Mouse (Mus musculus): ENCODE measurements around the gene Nfkbib. TPM values are rescaled to one million over a fixed set of nuclear protein-coding genes. Genes with fewer than 3 reads are reported as not detected.
A peak's percentile ranks its signal among the peaks of the same experiment; 100 is the strongest.

Gene Nfkbib
- polyA plus RNA-seq, 1 experiment: 39.6 TPM

DNA sequence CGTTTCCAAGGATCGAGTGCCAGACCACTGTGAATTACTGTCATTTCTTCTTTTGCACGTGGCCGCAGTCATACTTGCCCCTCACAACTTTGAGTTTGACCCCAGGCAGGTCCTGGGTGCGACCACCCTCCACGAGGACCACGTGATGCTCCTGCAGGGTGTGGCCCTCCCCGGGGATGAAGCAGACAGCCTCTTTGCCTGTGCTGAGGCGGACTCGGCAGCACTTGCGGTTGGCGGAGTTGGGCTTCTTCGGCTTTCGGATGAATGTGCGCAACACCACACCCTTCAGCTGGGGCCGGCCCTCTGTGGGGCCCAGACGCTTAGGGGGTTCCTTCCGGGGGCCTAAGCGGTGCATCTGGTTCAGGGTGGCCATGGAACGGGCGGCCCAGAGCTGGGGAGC is 27.5 kb downstream of the Nfkbib start:
- H3K4me1 ChIP-seq (ENCODE audit: control insufficient read depth, insufficient read depth, low read length): peaks cover 11% of the 10 kb centered on the region
- H3K4me3 ChIP-seq (replicated peaks; ENCODE audit: insufficient read depth, low read depth, low read length): no peak overlapping the region
- no peaks in the 10 kb centered on the region for H3K27me3 ChIP-seq (ENCODE audit: control insufficient read depth, insufficient read depth, low read length)
- TF ChIP-seq CTCF (IDR thresholded peaks at IDR 0.05; ENCODE audit: borderline replicate concordance, insufficient read depth, low read depth, low read length): no peak
- no peak for TF ChIP-seq POLR2A (IDR thresholded peaks at IDR 0.05; ENCODE audit: borderline replicate concordance, insufficient read depth, low read length)
- no peak for DNase-seq
- WGBS: 92% methylated on average over 21 of the region's 21 CpGs
- no peak overlapping the region for H3K27ac ChIP-seq (ENCODE audit: insufficient read depth, low read length)

DNA sequence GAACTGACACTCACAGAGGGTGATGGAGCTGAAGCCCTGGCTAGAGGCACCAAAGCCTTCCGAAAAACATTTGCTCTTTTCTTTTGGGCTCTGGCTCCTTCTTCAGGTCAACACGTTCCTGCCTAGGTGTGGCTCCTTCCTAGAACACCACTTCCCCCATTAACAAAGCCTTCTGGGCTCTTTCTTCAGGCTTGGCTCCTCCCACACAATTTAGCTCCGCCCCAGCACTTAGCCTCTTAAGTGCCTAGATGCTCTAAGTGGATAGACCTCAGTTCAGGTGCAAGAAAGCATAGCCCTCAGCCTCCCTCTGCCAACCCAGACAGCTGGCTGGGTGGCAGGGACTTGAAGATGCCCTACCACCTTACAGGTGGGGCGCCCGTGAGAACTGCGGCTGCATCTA is 31.6 kb downstream of the Nfkbib start:
- Histone ChIP-seq H3K4me3 (replicated peaks; ENCODE audit: insufficient read depth, low read depth, low read length) (no peak overlapping the region), H3K4me1 (ENCODE audit: control insufficient read depth, insufficient read depth, low read length) (peaks cover 9% of the 10 kb centered on the region; the same call in 1 of the 2 replicates), H3K27ac (ENCODE audit: insufficient read depth, low read length) (no peak overlapping the region), H3K27me3 (ENCODE audit: control insufficient read depth, insufficient read depth, low read length) (no peaks in the 10 kb centered on the region)
- 84% methylated on average over 6 of the region's 6 CpGs for WGBS
- no peak for DNase-seq
- TF ChIP-seq POLR2A (IDR thresholded peaks at IDR 0.05; ENCODE audit: borderline replicate concordance, insufficient read depth, low read length) (no peak), CTCF (IDR thresholded peaks at IDR 0.05; ENCODE audit: borderline replicate concordance, insufficient read depth, low read depth, low read length) (no peak)

DNA sequence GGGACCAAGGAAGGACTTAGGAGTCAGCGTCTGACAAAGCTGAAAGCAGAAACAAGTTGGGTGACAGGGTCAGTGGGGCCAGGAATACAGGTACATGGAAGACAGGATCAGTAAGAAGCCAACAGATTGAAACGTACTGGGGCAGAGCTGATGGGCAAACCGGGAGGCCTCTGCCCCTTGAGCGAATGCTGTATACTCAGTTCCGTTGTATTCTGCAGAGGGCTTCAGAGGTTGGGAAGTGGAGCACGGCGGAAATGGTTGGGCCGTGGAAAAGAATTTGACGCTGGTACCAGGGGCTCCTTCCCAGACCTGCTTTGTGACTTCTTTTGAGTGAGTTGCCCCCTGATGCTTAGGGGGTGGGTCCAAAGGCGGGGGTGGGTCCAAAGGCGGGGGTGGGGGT is 34.1 kb downstream of the Nfkbib start:
- Histone ChIP-seq H3K27me3 (ENCODE audit: control insufficient read depth, insufficient read depth, low read length) (no peaks in the 10 kb centered on the region), H3K4me3 (replicated peaks; ENCODE audit: insufficient read depth, low read depth, low read length) (peak overlapping the region; percentile 7), H3K27ac (ENCODE audit: insufficient read depth, low read length) (no peak overlapping the region), H3K4me1 (ENCODE audit: control insufficient read depth, insufficient read depth, low read length) (no peaks in the 10 kb centered on the region)
- DNase-seq: no peak
- TF ChIP-seq POLR2A (IDR thresholded peaks at IDR 0.05; ENCODE audit: borderline replicate concordance, insufficient read depth, low read length): no peak
- no peak for TF ChIP-seq CTCF (IDR thresholded peaks at IDR 0.05; ENCODE audit: borderline replicate concordance, insufficient read depth, low read depth, low read length)
- WGBS: 17% methylated on average over 11 of the region's 11 CpGs

DNA sequence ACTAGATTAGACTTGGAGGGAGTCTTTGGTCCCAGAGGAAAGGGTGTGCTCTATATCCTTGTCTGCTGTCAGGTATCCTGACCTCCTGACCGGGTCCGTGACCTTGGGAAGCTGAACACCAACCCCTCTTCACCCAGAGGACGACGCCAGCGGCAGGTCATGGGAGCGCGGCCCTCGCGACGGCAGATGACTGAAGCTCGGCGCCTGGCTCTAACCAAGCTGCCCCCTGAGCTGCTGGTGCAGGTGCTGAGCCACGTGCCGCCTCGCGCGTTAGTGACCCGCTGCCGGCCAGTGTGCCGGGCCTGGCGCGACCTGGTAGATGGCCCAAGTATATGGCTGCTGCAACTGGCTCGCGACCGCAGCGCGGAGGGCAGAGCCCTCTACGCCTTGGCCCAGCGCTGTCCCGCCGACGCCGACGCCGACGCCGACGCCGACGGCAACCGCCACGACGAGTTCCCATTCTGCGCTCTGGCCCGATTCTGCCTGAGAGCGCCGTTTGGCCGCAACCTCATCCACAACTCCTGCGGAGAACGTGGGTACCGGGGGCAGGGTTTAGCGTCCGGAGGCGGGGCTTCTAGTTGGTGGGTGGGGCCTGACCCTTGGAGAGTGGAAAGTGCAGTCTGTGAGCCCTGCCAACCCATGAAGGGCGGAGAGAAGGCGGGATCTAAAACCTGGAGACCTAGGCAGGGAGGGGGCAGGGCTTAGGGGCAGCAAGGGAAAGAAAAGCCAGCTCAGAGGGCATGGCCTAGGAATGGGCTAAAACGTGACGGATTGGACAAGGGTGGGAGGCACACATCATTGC is 34.8 kb downstream of the Nfkbib start:
- H3K4me3 ChIP-seq (replicated peaks; ENCODE audit: insufficient read depth, low read depth, low read length): peak overlapping the region; percentile 7
- 5% methylated on average over 58 of the region's 58 CpGs for WGBS
- H3K27me3 ChIP-seq (ENCODE audit: control insufficient read depth, insufficient read depth, low read length): no peaks in the 10 kb centered on the region
- H3K27ac ChIP-seq (ENCODE audit: insufficient read depth, low read length): no peak overlapping the region
- TF ChIP-seq CTCF (IDR thresholded peaks at IDR 0.05; ENCODE audit: borderline replicate concordance, insufficient read depth, low read depth, low read length) (no peak), POLR2A (IDR thresholded peaks at IDR 0.05; ENCODE audit: borderline replicate concordance, insufficient read depth, low read length) (no peak)
- DNase-seq: peak; percentile 57 to 63
- no peaks in the 10 kb centered on the region for H3K4me1 ChIP-seq (ENCODE audit: control insufficient read depth, insufficient read depth, low read length)

DNA sequence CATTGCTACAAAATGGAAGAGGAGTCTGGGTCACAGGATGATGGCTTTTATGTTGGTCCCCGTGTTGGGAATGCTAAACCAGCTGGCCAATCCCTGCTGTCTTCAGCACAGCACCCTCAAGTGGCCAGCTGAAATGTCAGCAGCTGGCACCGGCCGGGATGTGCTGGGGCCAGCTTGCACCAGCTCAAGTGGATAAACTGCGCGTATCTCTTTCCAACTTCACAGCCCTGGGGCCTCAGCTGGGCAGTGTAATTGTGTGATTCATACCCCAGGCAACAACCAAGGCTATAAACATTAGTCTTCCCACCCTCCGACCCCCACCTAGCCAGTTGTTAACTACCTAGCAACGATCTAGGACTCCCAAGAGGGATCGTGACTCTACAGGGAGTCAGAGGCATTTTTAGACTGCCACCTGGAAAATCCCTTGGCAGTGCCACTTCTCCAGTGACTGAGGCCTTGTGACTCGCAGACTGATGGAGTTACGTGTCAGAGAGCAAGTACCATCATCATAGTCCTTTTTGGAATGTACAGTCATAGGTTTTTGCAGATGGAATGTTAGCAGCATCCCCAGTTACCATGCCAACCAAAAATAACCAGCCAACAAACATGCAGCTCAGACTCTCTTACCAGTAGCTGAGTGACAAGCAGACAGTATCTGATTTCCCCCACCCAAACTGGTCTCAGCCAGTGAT is 39.5 kb downstream of the Nfkbib start:
- H3K4me1 ChIP-seq (ENCODE audit: control insufficient read depth, insufficient read depth, low read length): peaks cover 3% of the 10 kb centered on the region; the same call in 1 of the 2 replicates
- TF ChIP-seq POLR2A (IDR thresholded peaks at IDR 0.05; ENCODE audit: borderline replicate concordance, insufficient read depth, low read length) (no peak), CTCF (IDR thresholded peaks at IDR 0.05; ENCODE audit: borderline replicate concordance, insufficient read depth, low read depth, low read length) (peak; percentile 26; the same call in 1 of the 2 replicates)

DNA sequence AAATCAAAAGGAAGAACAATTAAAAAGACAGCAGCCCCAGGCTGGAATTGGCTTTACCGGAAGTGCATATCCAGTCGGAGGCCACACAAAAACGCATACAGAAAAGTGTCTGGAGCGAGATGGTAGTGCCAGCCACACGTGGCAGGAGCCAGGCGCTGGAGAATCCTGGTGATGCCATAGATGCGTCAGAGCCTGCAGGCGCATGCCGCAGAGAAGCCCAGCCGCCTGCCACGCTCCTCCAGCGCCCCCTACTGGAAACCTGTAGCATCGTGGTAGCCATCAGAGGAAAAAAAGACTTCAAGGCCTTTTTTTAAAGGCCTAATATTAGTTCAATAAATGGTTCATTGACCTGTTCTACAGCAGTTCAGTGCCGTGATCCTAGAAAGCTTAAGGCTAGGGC is 40.7 kb downstream of the Nfkbib start:
- WGBS: 3% methylated on average over 14 of the region's 14 CpGs
- TF ChIP-seq POLR2A (IDR thresholded peaks at IDR 0.05; ENCODE audit: borderline replicate concordance, insufficient read depth, low read length) (no peak), CTCF (IDR thresholded peaks at IDR 0.05; ENCODE audit: borderline replicate concordance, insufficient read depth, low read depth, low read length) (peak; percentile 85)
- Histone ChIP-seq H3K4me1 (ENCODE audit: control insufficient read depth, insufficient read depth, low read length) (peaks cover 3% of the 10 kb centered on the region; the same call in 1 of the 2 replicates), H3K27me3 (ENCODE audit: control insufficient read depth, insufficient read depth, low read length) (no peaks in the 10 kb centered on the region), H3K27ac (ENCODE audit: insufficient read depth, low read length) (no peak overlapping the region; the same call in 1 of the 2 replicates), H3K4me3 (replicated peaks; ENCODE audit: insufficient read depth, low read depth, low read length) (no peak overlapping the region)
- DNase-seq: peak; percentile 83 to 86

More for the DNA sequence above, 39.5 kb downstream of the Nfkbib start:
- no peaks in the 10 kb centered on the region for H3K27me3 ChIP-seq (ENCODE audit: control insufficient read depth, insufficient read depth, low read length)
- no peak overlapping the region for H3K4me3 ChIP-seq (replicated peaks; ENCODE audit: insufficient read depth, low read depth, low read length)
- DNase-seq: no peak
- WGBS: 35% methylated on average over 10 of the region's 10 CpGs
- H3K27ac ChIP-seq (ENCODE audit: insufficient read depth, low read length): no peak overlapping the region

DNA sequence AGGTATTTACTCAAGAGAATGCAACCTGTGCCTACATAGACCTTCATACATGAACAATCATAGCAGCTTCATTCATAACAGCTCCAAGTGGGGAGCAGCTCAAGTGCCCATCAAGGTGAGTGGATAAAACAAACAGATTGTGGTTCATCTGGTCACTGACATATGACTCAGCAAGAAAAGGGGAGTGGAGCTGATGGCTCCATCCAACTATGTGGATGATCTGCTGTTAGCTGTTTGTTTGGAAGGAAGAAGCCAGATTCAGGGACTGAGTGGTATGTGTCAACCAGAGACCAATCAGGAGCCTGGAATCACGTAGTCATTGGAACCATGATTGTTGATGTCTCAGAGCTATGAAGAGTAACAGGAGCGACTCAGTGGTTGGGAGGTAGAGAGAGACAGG is 42.7 kb downstream of the Nfkbib start:
- Histone ChIP-seq H3K27ac (ENCODE audit: insufficient read depth, low read length) (no peak overlapping the region), H3K4me3 (replicated peaks; ENCODE audit: insufficient read depth, low read depth, low read length) (no peak overlapping the region), H3K4me1 (ENCODE audit: control insufficient read depth, insufficient read depth, low read length) (peaks cover 6% of the 10 kb centered on the region), H3K27me3 (ENCODE audit: control insufficient read depth, insufficient read depth, low read length) (no peaks in the 10 kb centered on the region)
- no peak for TF ChIP-seq POLR2A (IDR thresholded peaks at IDR 0.05; ENCODE audit: borderline replicate concordance, insufficient read depth, low read length)
- no peak for TF ChIP-seq CTCF (IDR thresholded peaks at IDR 0.05; ENCODE audit: borderline replicate concordance, insufficient read depth, low read depth, low read length)
- no peak for DNase-seq
- WGBS: 96% methylated on average over 2 of the region's 2 CpGs
